Mouse (Mus musculus) G1E (cell line): ENCODE data around the gene Il1f9.
"Not testable (repeated sequence)": the region's sequence is repeated elsewhere in the genome, so short reads cannot be mapped to it uniquely, and the experiment has no call there.

Source experiments
- CTCF ChIP-seq: IDR thresholded peaks from 2 replicates; pipeline ENCODE4 v1.5.1; 2012; ENCODE audit warnings: low read depth, low read length, inconsistent platforms, mixed read lengths
- GATA1 ChIP-seq: IDR thresholded peaks from 2 replicates; pipeline ENCODE4 v1.6.1; 2012; ENCODE audit warnings: borderline replicate concordance, low read length, inconsistent platforms, mixed read lengths
- GATA2 ChIP-seq: IDR thresholded peaks from 2 replicates; pipeline ENCODE4 v1.6.1; 2012; ENCODE audit warnings: low read depth, low read length, inconsistent platforms, borderline replicate concordance
- POLR2AphosphoS5 ChIP-seq: IDR thresholded peaks from 2 replicates; pipeline ENCODE4 v1.6.1; 2012; ENCODE audit warnings: low read depth, low read length, inconsistent platforms; ENCODE audit not compliant: insufficient replicate concordance

DNA sequence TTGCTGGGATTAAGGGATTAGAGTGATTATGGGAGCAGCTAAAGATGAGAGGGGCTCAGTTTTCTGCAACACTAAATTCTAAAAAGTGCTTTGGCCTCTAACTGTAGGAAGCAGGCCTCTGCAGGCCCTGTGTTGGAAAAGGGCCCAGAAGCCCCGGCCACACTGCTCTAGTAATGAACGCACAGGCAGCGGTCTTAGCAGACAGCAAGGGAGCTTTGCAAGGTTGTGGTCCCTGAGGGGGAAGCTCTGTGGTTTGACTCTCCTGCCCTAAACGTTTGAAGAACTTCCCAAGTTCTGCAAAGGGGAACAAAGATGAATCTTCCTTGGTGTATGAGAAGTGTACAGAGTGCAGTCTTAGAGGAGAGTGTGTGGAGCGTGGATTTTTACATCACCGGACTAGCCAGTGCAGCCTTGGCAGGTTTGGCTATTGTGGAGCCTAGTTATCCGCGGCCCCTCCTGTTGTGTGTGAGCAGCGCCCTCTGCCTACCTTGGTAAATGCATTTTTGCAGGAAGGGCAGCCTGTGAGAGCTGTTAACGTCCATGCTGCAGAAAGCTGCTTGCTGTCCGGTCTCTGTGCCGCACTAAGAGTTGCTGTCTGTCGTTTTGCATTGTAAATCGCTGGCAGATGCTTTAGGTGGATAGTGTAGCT, 4.5 kb upstream of the Il1f9 start:
- not testable (repeated sequence) for TF ChIP-seq GATA1, GATA2, CTCF, POLR2AphosphoS5
